Mouse (Mus musculus) forebrain, embryonic 15.5 days (tissue): Measurements from ENCODE around the gene Gng13. TPM values are rescaled to one million over a fixed set of nuclear protein-coding genes. Genes with fewer than 3 reads are reported as not detected.

Source experiments
- ATAC-seq: fragments of 200-750 bp; cut with Nextera tagmentation; replicated peaks from 2 replicates; pipeline ENCODE4 v1.8.0; 2017; ENCODE audit warnings: mild to moderate bottlenecking, moderate TSS enrichment, moderate library complexity
- H3K27ac ChIP-seq: fragments of 300-500 bp; sonication (generic); replicated peaks from 2 replicates; pipeline ENCODE4 v1.5.1; 2015; ENCODE audit warnings: mild to moderate bottlenecking, inconsistent platforms
- H3K27me3 ChIP-seq: fragments of 300-500 bp; sonication (generic); 2 replicates; pipeline ENCODE4 v1.6.1; 2015; ENCODE audit warnings: inconsistent platforms
- H3K36me3 ChIP-seq: fragments of 300-500 bp; sonication (generic); 2 replicates; pipeline ENCODE4 v1.6.1; 2015; ENCODE audit warnings: mild to moderate bottlenecking, inconsistent platforms
- H3K4me1 ChIP-seq: fragments of 300-500 bp; sonication (generic); 2 replicates; pipeline ENCODE4 v1.6.1; 2015; ENCODE audit warnings: inconsistent platforms
- H3K4me2 ChIP-seq: fragments of 300-500 bp; sonication (generic); replicated peaks from 2 replicates; pipeline ENCODE4 v1.6.1; 2015; ENCODE audit warnings: mild to moderate bottlenecking, inconsistent platforms
- H3K4me3 ChIP-seq: fragments of 300-500 bp; sonication (generic); 2 replicates; pipeline ENCODE4 v1.5.1; 2015; ENCODE audit warnings: mild to moderate bottlenecking, inconsistent platforms
- H3K9ac ChIP-seq: fragments of 300-500 bp; sonication (generic); replicated peaks from 2 replicates; pipeline ENCODE4 v1.6.1; 2015; ENCODE audit warnings: mild to moderate bottlenecking, inconsistent platforms
- H3K9me3 ChIP-seq: fragments of 300-500 bp; sonication (generic); 2 replicates; pipeline ENCODE4 v1.6.1; 2016; ENCODE audit warnings: inconsistent platforms
- WGBS: fragments of 180-500 bp; shearing (Covaris S2); methylation state at CpG from one replicate; pipeline ENCODE4 v1.1.7; 2015; ENCODE audit warnings: mixed read lengths; 5-methylcytosine and 5-hydroxymethylcytosine counted together
- polyA plus RNA-seq: library from polyadenylated mRNA; unstranded; fragments of >200 nt; fragmentation: Nextera tagmentation; extraction: Ambion mirVana; gene quantifications from 2 replicates; pipeline ENCODE4 v1.2.1, GENCODE M21; 2015

The Gng13 gene
- 1.6 and 1.7 TPM in 2 replicates for polyA plus RNA-seq

DNA sequence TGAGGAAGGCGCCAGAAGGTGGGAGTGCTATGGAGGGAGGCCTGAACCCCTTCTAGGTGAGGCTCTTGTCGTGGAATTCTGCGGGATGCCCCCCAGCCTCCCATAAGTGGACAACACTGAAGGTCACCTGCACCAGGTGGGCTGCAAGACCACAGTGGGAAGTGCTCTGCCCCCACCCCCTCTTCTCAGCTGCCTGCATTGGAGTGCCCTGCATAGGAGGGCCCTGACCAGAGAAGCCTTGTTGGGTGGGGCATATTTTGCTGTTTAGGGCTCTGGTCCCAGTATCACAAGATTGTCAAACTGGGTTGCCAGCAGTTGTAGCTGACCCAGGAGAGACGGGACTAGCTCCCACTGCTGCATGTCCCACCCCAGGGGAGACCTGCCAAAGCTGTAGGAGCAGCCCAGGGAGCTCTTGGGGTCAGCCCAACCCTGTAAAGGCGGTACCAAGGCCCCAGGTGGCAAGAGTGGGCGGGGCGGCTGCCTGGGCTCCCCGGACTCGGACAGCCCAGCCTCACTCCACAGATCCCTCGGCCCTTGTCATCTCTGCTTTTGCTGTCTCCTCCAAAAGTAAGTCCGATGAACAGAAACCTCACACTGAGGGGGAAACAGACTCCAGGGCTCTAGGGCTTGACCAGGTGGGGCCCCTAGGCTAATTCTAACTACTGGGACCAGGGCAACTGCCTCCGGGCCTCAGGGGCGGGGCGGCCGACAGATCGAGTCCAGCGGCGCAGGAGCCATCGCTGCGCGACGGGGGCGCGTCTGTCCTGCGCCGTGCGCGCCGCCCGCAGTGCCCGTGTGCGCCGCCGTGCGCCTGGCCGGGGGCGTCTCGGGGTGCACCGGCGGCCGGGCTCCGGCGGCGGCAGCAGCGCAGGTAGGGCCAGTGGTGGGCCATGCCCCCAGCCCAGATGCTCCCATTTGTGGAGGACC lies at the start of gene Gng13:
Gene Gng13, plus strand, starts transcription at position 461 of the 927 bp plus-strand sequence.
- H3K9ac ChIP-seq, result peak within 1 kb of the TSS; percentile 33
- no peaks in the 10 kb centered on the region for H3K9me3 ChIP-seq
- H3K4me3 ChIP-seq, result peak within 1 kb of the TSS; percentile 37
- H3K4me1 ChIP-seq, result peaks cover 11% of the 10 kb centered on the region
- no peak for ATAC-seq
- no peak within 1 kb of the TSS for H3K27ac ChIP-seq
- peaks cover 35% of the 10 kb centered on the region for H3K27me3 ChIP-seq
- no peaks in the 10 kb centered on the region for H3K36me3 ChIP-seq
- WGBS, result 1% methylated on average over 44 of the region's 45 CpGs
- peak within 1 kb of the TSS; percentile 54 for H3K4me2 ChIP-seq

GRCm38 (mm10) chr17:25668481-25669055 lies 48.4 kb upstream of the Gng13 start:
- H3K9me3 ChIP-seq, result no peaks in the 10 kb centered on the region
- no peak for ATAC-seq
- 65% methylated on average over 7 of the region's 7 CpGs for WGBS
- no peaks in the 10 kb centered on the region for H3K36me3 ChIP-seq
- no peak overlapping the region for H3K4me2 ChIP-seq
- H3K4me3 ChIP-seq, result no peak overlapping the region
- H3K4me1 ChIP-seq, result peaks cover 12% of the 10 kb centered on the region
- H3K27ac ChIP-seq, result no peak overlapping the region
- H3K9ac ChIP-seq, result no peak overlapping the region
- no peaks in the 10 kb centered on the region for H3K27me3 ChIP-seq

DNA sequence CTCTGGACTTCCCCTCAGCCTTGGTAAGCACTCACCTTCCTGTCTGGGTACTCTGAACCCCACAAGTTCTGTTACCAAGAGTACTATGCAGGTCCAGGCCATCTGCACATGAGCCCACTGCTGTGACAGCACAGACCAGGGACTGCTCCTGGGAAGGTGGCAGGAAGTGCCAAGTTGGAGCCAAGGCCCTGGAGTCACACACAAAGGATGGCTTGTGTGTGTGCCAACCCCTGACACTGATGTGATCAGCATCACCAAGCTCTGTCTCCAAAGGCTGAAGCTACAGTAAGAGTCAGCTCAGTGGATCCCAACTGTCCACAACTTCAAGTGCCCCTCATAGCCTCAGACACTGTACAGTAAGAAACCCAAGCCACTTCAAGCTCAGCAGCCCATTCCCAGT lies 44.0 kb upstream of the Gng13 start:
- ATAC-seq, result no peak
- H3K9me3 ChIP-seq, result no peaks in the 10 kb centered on the region

GRCm38 (mm10) chr17:25677969-25678368 lies 39.0 kb upstream of the Gng13 start:
- no peaks in the 10 kb centered on the region for H3K9me3 ChIP-seq
- H3K27me3 ChIP-seq, result no peaks in the 10 kb centered on the region
- no peak overlapping the region for H3K4me3 ChIP-seq
- 48% methylated on average over 6 of the region's 6 CpGs for WGBS
- H3K27ac ChIP-seq, result no peak overlapping the region
- H3K36me3 ChIP-seq, result no peaks in the 10 kb centered on the region
- H3K9ac ChIP-seq, result no peak overlapping the region
- H3K4me1 ChIP-seq, result peaks cover 20% of the 10 kb centered on the region
- no peak overlapping the region for H3K4me2 ChIP-seq
- no peak for ATAC-seq

More for the DNA sequence above, 44.0 kb upstream of the Gng13 start:
- H3K27me3 ChIP-seq, result no peaks in the 10 kb centered on the region
- no peak overlapping the region for H3K4me3 ChIP-seq
- no peak overlapping the region for H3K9ac ChIP-seq
- H3K4me2 ChIP-seq, result no peak overlapping the region
- no peak overlapping the region for H3K27ac ChIP-seq
- H3K4me1 ChIP-seq, result peaks cover 5% of the 10 kb centered on the region
- H3K36me3 ChIP-seq, result no peaks in the 10 kb centered on the region

DNA sequence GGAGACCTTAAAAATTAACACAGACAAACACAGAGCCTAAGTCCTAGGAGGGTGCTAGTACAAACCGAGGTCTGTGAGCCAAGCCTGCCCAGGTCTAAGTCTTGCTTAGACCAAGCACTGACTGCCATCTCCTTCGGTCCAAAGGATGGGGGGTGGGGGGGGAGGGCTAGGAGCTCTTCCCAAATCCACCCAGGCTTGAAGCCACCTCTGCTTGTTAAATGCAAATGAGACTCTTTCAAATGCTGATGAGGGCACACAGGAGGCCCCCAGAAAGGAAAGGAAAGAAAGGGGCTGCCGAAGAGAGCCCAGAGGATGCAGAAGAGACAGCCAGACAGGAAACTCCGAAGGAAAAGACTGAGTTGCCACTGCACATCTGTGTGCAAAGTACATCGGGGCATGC lies 37.2 kb upstream of the Gng13 start:
- Histone ChIP-seq H3K9me3 (no peaks in the 10 kb centered on the region), H3K4me2 (peak overlapping the region; percentile 14; the same call in 1 of the 2 replicates), H3K27ac (peak overlapping the region; percentile 38), H3K36me3 (no peaks in the 10 kb centered on the region), H3K4me3 (no peak overlapping the region), H3K4me1 (peaks cover 20% of the 10 kb centered on the region), H3K9ac (no peak overlapping the region), H3K27me3 (no peaks in the 10 kb centered on the region)
- WGBS, result 3% methylated on average over 5 of the region's 5 CpGs
- peak; percentile 48 for ATAC-seq

DNA sequence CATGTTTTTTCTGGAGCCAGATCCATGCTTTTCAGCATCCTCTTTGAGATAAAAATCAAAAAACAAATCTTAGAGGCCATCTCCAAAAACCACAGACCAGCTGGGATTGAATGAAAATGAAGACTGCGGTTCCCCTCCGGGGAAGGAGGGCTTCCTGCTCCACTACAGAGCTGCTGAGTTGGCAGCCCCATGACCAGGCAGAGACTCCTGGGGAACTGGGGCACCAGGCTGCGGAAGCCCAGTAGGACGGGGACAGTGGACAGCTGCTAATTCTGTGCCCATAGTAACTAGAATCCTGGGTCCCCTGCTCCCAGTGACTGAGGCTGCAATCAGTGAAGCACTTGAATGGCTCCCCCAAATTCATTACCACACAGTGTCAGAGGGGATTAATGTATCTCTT lies 35.3 kb upstream of the Gng13 start:
- Histone ChIP-seq H3K9ac (no peak overlapping the region), H3K4me2 (no peak overlapping the region), H3K27me3 (no peaks in the 10 kb centered on the region), H3K36me3 (no peaks in the 10 kb centered on the region), H3K4me3 (no peak overlapping the region), H3K4me1 (peaks cover 20% of the 10 kb centered on the region), H3K27ac (no peak overlapping the region), H3K9me3 (no peaks in the 10 kb centered on the region)
- 82% methylated on average over 4 of the region's 4 CpGs for WGBS
- ATAC-seq, result no peak

DNA sequence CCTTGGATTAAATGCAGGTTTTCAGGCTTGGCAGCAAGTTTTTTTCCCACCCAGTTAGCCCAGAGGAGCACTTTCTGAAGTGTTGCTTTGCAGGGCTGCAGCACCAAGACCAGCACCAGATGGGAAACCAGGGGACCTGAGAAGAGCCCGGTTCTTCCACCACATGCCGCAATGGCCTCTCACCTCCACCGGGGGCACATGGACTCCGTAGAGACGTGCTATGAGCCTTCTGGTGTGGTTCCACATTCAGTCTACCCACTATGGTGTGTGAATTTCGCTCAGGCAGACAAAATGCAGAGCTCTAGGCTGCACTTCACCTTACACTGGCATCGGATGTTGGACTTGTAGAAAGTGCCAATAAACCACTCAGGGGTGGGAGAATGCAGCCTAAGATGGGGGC lies 30.6 kb upstream of the Gng13 start:
- ATAC-seq, result no peak
- H3K4me1 ChIP-seq, result peaks cover 6% of the 10 kb centered on the region; the same call in 1 of the 2 replicates

GRCm38 (mm10) chr17:25688922-25689321 lies 28.0 kb upstream of the Gng13 start:
- Histone ChIP-seq H3K9ac (no peak overlapping the region), H3K4me1 (peaks cover 6% of the 10 kb centered on the region; the same call in 1 of the 2 replicates), H3K27me3 (no peaks in the 10 kb centered on the region), H3K9me3 (no peaks in the 10 kb centered on the region), H3K4me3 (no peak overlapping the region), H3K4me2 (no peak overlapping the region), H3K27ac (no peak overlapping the region), H3K36me3 (no peaks in the 10 kb centered on the region)
- ATAC-seq, result no peak
- WGBS, result 61% methylated on average over 4 of the region's 4 CpGs

More for the DNA sequence above, 30.6 kb upstream of the Gng13 start:
- H3K27me3 ChIP-seq, result no peaks in the 10 kb centered on the region
- H3K4me3 ChIP-seq, result no peak overlapping the region
- no peaks in the 10 kb centered on the region for H3K36me3 ChIP-seq
- 50% methylated on average over 7 of the region's 7 CpGs for WGBS
- H3K27ac ChIP-seq, result no peak overlapping the region
- no peak overlapping the region for H3K9ac ChIP-seq
- no peaks in the 10 kb centered on the region for H3K9me3 ChIP-seq
- no peak overlapping the region for H3K4me2 ChIP-seq

- Histone ChIP-seq H3K4me3 (no peak overlapping the region), H3K4me1 (no peaks in the 10 kb centered on the region), H3K36me3 (no peaks in the 10 kb centered on the region), H3K27ac (no peak overlapping the region), H3K4me2 (no peak overlapping the region), H3K27me3 (no peaks in the 10 kb centered on the region), H3K9ac (no peak overlapping the region), H3K9me3 (no peaks in the 10 kb centered on the region)
- 54% methylated on average over 1 of the region's 1 CpGs for WGBS
- no peak for ATAC-seq
Measured at GRCm38 (mm10) chr17:25696263-25696662, 20.7 kb upstream of the Gng13 start.

- Histone ChIP-seq H3K4me3 (no peak overlapping the region), H3K9ac (no peak overlapping the region), H3K27ac (no peak overlapping the region), H3K4me1 (no peaks in the 10 kb centered on the region), H3K27me3 (no peaks in the 10 kb centered on the region), H3K9me3 (no peaks in the 10 kb centered on the region), H3K4me2 (no peak overlapping the region), H3K36me3 (no peaks in the 10 kb centered on the region)
- ATAC-seq, result peak; percentile 51; the same call in 1 of the 2 replicates
- 14% methylated on average over 7 of the region's 7 CpGs for whole genome bisulfite sequencing
Measured at GRCm38 (mm10) chr17:25698446-25698845, 18.5 kb upstream of the Gng13 start.

DNA sequence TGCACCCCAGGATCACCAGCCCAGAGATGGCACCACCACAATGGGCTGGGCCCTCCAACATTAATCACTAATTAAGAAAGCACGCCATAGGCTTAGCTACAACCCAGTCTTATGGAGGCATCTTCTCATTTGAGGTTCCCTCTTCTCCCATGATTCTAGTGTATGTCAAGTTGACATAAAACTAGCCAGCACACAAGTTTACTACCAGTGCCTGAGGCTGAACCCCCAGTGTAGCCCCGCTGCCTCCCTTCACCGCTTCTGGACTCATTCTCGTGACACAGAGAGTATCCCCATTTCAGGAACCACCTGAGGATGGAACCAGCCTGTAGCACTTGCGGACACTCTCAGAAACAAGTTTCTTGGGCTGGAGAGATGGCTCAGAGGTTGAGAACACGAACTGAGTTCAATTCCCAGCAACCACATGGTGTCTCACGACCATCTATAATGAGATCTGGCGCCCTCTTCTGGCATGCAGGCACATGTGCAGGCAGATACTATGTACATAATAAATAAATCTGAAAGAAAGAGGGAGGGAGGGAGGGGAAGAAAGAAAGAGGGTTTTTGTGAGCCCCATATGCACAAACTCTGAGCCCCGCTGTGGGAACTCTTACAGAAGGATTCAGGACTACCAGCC lies 16.0 kb upstream of the Gng13 start:
- Histone ChIP-seq H3K9ac (no peak overlapping the region), H3K4me1 (no peaks in the 10 kb centered on the region), H3K36me3 (no peaks in the 10 kb centered on the region), H3K27me3 (no peaks in the 10 kb centered on the region), H3K4me3 (no peak overlapping the region), H3K4me2 (no peak overlapping the region), H3K9me3 (no peaks in the 10 kb centered on the region), H3K27ac (no peak overlapping the region)
- 59% methylated on average over 9 of the region's 9 CpGs for WGBS
- ATAC-seq, result no peak

- no peak for ATAC-seq
Measured at GRCm38 (mm10) chr17:25709994-25710393, 7.0 kb upstream of the Gng13 start.

More at GRCm38 (mm10) chr17:25709994-25710393, 7.0 kb upstream of the Gng13 start:
- WGBS, result 96% methylated on average over 2 of the region's 2 CpGs
- Histone ChIP-seq H3K36me3 (no peaks in the 10 kb centered on the region), H3K4me2 (no peak overlapping the region), H3K9ac (no peak overlapping the region), H3K27ac (no peak overlapping the region), H3K4me1 (no peaks in the 10 kb centered on the region), H3K27me3 (peaks cover 6% of the 10 kb centered on the region; the same call in 1 of the 2 replicates), H3K4me3 (no peak overlapping the region), H3K9me3 (no peaks in the 10 kb centered on the region)
